Mouse (Mus musculus) testis, adult 2 months (tissue): ENCODE data around the gene Mmachc. TPM values are rescaled to one million over a fixed set of nuclear protein-coding genes. Genes with fewer than 3 reads are reported as not detected.
"Not testable (repeated sequence)": the region's sequence is repeated elsewhere in the genome, so short reads cannot be mapped to it uniquely, and the experiment has no call there.

Source experiments
- H3K27ac ChIP-seq: fragments of 200-500 bp; 2 replicates; pipeline ENCODE4 v1.5.1; 2012; ENCODE audit warnings: low read depth, low read length; ENCODE audit not compliant: control insufficient read depth, insufficient read depth
- H3K27me3 ChIP-seq: fragments of 200-500 bp; 2 replicates; pipeline ENCODE4 v1.6.1; 2012; ENCODE audit warnings: mild to moderate bottlenecking, low read length, moderate library complexity; ENCODE audit not compliant: control insufficient read depth, insufficient read depth
- H3K36me3 ChIP-seq: fragments of 200-500 bp; 2 replicates; pipeline ENCODE4 v1.6.1; 2012; ENCODE audit warnings: mild to moderate bottlenecking, low read length; ENCODE audit not compliant: control insufficient read depth, insufficient read depth
- H3K4me1 ChIP-seq: fragments of 200-500 bp; 2 replicates; pipeline ENCODE4 v1.6.1; 2012; ENCODE audit warnings: low read length; ENCODE audit not compliant: control insufficient read depth, insufficient read depth
- H3K4me3 ChIP-seq: fragments of 200-500 bp; 2 replicates; pipeline ENCODE4 v1.5.1; 2012; ENCODE audit warnings: low read depth, mild to moderate bottlenecking, low read length, moderate library complexity, mixed read lengths; ENCODE audit not compliant: control insufficient read depth
- CTCF ChIP-seq: fragments of 200-500 bp; IDR thresholded peaks from 2 replicates; pipeline ENCODE4 v1.5.1; 2012; ENCODE audit warnings: low read depth, mild to moderate bottlenecking, inconsistent platforms, low read length, moderate library complexity; ENCODE audit not compliant: control insufficient read depth, insufficient read depth, insufficient replicate concordance
- POLR2A ChIP-seq: fragments of 200-500 bp; IDR thresholded peaks from 2 replicates; pipeline ENCODE4 v1.6.1; 2012; ENCODE audit warnings: low read depth, mild to moderate bottlenecking, inconsistent platforms, low read length, moderate library complexity; ENCODE audit not compliant: control insufficient read depth
- polyA plus RNA-seq: library from polyadenylated mRNA; depleted of rRNA; stranded (reverse); fragments of >200 nt; gene quantifications from 2 replicates; pipeline ENCODE4 v1.2.3, GENCODE M21; 2012

Mmachc gene
- polyA plus RNA-seq, 1 experiment = 26.8 TPM

GRCm38 (mm10) chr4:116692146-116692545 is 16.1 kb downstream of the Mmachc start:
- Histone ChIP-seq H3K27me3 (no peaks in the 10 kb centered on the region), H3K36me3 (0 out of 2 replicates have a peak, but pooled peaks cover 2% of the 10 kb centered on the region), H3K27ac (no peak overlapping the region), H3K4me3 (no peak overlapping the region), H3K4me1 (no peaks in the 10 kb centered on the region; the same call in 1 of the 2 replicates)
- TF ChIP-seq POLR2A (no peak), CTCF (no peak)

- H3K36me3 ChIP-seq = 0 out of 2 replicates have a peak, but pooled peaks cover 2% of the 10 kb centered on the region
- peaks cover 10% of the 10 kb centered on the region for H3K4me1 ChIP-seq
- H3K27ac ChIP-seq = no peak overlapping the region
- no peak overlapping the region for H3K4me3 ChIP-seq
- TF ChIP-seq POLR2A (no peak), CTCF (no peak)
- H3K27me3 ChIP-seq = no peaks in the 10 kb centered on the region
Observed at GRCm38 (mm10) chr4:116689309-116689876, 18.8 kb downstream of the Mmachc start.

- peaks cover 10% of the 10 kb centered on the region for H3K4me1 ChIP-seq
- H3K4me3 ChIP-seq = no peak overlapping the region; the same call in 1 of the 2 replicates
- no peak for TF ChIP-seq CTCF
- no peak overlapping the region; the same call in 1 of the 2 replicates for H3K27ac ChIP-seq
- H3K36me3 ChIP-seq = no peaks in the 10 kb centered on the region
- H3K27me3 ChIP-seq = no peaks in the 10 kb centered on the region
Observed at GRCm38 (mm10) chr4:116687041-116687440, 21.2 kb downstream of the Mmachc start.

GRCm38 (mm10) chr4:116685402-116686061 is 22.7 kb downstream of the Mmachc start, which contains the start of gene Prdx1:
Gene Prdx1 (plus strand): TSS chr4:116685544.
- Histone ChIP-seq H3K27me3 (no peaks in the 10 kb centered on the region), H3K4me1 (peaks cover 10% of the 10 kb centered on the region), H3K4me3 (peak within 1 kb of the TSS; percentile 100), H3K27ac (peak within 1 kb of the TSS; percentile 99), H3K36me3 (no peaks in the 10 kb centered on the region)
- TF ChIP-seq POLR2A (peak; percentile 99), CTCF (peak; percentile 68; the same call in 1 of the 2 replicates)

- Histone ChIP-seq H3K27ac (peak overlapping the region; percentile 99), H3K4me1 (peaks cover 10% of the 10 kb centered on the region), H3K36me3 (no peaks in the 10 kb centered on the region), H3K27me3 (no peaks in the 10 kb centered on the region), H3K4me3 (peak overlapping the region; percentile 100)
- TF ChIP-seq CTCF = no peak
- TF ChIP-seq POLR2A = no peak
Observed at GRCm38 (mm10) chr4:116684665-116685064, 23.5 kb downstream of the Mmachc start.

- H3K36me3 ChIP-seq = no peaks in the 10 kb centered on the region
- H3K27ac ChIP-seq = no peak overlapping the region
- peaks cover 10% of the 10 kb centered on the region for H3K4me1 ChIP-seq
- TF ChIP-seq POLR2A (no peak), CTCF (no peak)
- no peaks in the 10 kb centered on the region for H3K27me3 ChIP-seq
- H3K4me3 ChIP-seq = no peak overlapping the region
Observed at GRCm38 (mm10) chr4:116683957-116684356, 24.2 kb downstream of the Mmachc start.

- H3K27ac ChIP-seq, H3K4me3 ChIP-seq, H3K27me3 ChIP-seq, H3K36me3 ChIP-seq, H3K4me1 ChIP-seq: not testable (repeated sequence)
Observed at GRCm38 (mm10) chr4:116680521-116680920, 27.7 kb downstream of the Mmachc start.

- Histone ChIP-seq H3K4me3 (no peak overlapping the region), H3K36me3 (no peaks in the 10 kb centered on the region), H3K27me3 (no peaks in the 10 kb centered on the region), H3K27ac (no peak overlapping the region), H3K4me1 (no peaks in the 10 kb centered on the region)
- no peak for TF ChIP-seq CTCF
- TF ChIP-seq POLR2A = no peak
Observed at GRCm38 (mm10) chr4:116679141-116679540, 29.1 kb downstream of the Mmachc start.
